Mouse (Mus musculus): ENCODE results near the gene Sarm1.

GRCm38 (mm10) chr11:78497544-78498522 lies at the start of gene Sarm1:
- TF ChIP-seq CTCF (IDR thresholded peaks at IDR 0.05; ENCODE audit: control insufficient read depth, insufficient read depth, insufficient replicate concordance, low read depth, low read length) (no peak), POLR2A (IDR thresholded peaks at IDR 0.05; ENCODE audit: control insufficient read depth, low read depth, low read length) (no peak)
